Mouse (Mus musculus): ENCODE data around the gene Lmod3. TPM values are rescaled to one million over a fixed set of nuclear protein-coding genes. Genes with fewer than 3 reads are reported as not detected.

Lmod3 gene
- polyA plus RNA-seq, 1 experiment from 2014 or later = 2.4 TPM

- WGBS = 92% methylated on average over 1 of the region's 1 CpGs
- DNase-seq (ENCODE audit: low spot score) (no peak), ATAC-seq (ENCODE audit: insufficient read depth, low FRiP score, low TSS enrichment) (no peak)
- Histone ChIP-seq H3K9ac (ENCODE audit: low read length) (no peak overlapping the region), H3K4me3 (ENCODE audit: low read depth, low read length) (no peak overlapping the region), H3K4me1 (ENCODE audit: control insufficient read depth, insufficient read depth, low read length) (no peaks in the 10 kb centered on the region), H3K36me3 (ENCODE audit: control insufficient read depth, insufficient read depth, low read length) (no peaks in the 10 kb centered on the region), H3K27ac (ENCODE audit: low read depth, low read length) (no peak overlapping the region), H3K27me3 (ENCODE audit: control insufficient read depth, insufficient read depth, low read length) (no peaks in the 10 kb centered on the region), H3K4me2 (ENCODE audit: low read depth) (no peak overlapping the region), H3K9me3 (ENCODE audit: control insufficient read depth, low read length) (no peaks in the 10 kb centered on the region)
These were observed 5.9 kb upstream of the Lmod3 start for GRCm38 (mm10) chr6:97258489-97258888.

- no peak overlapping the region for H3K4me2 ChIP-seq (ENCODE audit: low read depth)
- ATAC-seq (ENCODE audit: insufficient read depth, low FRiP score, low TSS enrichment) = no peak
- H3K4me3 ChIP-seq (ENCODE audit: low read depth, low read length) = no peak overlapping the region
- no peak overlapping the region for H3K27ac ChIP-seq (ENCODE audit: low read depth, low read length)
- no peaks in the 10 kb centered on the region for H3K27me3 ChIP-seq (ENCODE audit: control insufficient read depth, insufficient read depth, low read length)
- H3K4me1 ChIP-seq (ENCODE audit: control insufficient read depth, insufficient read depth, low read length) = no peaks in the 10 kb centered on the region
- WGBS = 70% methylated on average over 5 of the region's 5 CpGs
- H3K9ac ChIP-seq (ENCODE audit: low read length) = no peak overlapping the region
- H3K36me3 ChIP-seq (ENCODE audit: control insufficient read depth, insufficient read depth, low read length) = no peaks in the 10 kb centered on the region
- H3K9me3 ChIP-seq (ENCODE audit: control insufficient read depth, low read length) = no peaks in the 10 kb centered on the region
- no peak for DNase-seq (ENCODE audit: low spot score)
These were observed 473 bp downstream of the Lmod3 start for GRCm38 (mm10) chr6:97252086-97252485.

- Histone ChIP-seq H3K27me3 (ENCODE audit: control insufficient read depth, insufficient read depth, low read length) (no peaks in the 10 kb centered on the region), H3K9ac (ENCODE audit: low read length) (no peak overlapping the region), H3K27ac (ENCODE audit: low read depth, low read length) (no peak overlapping the region), H3K4me3 (ENCODE audit: low read depth, low read length) (no peak overlapping the region), H3K9me3 (ENCODE audit: control insufficient read depth, low read length) (no peaks in the 10 kb centered on the region), H3K4me1 (ENCODE audit: control insufficient read depth, insufficient read depth, low read length) (no peaks in the 10 kb centered on the region), H3K36me3 (ENCODE audit: control insufficient read depth, insufficient read depth, low read length) (no peaks in the 10 kb centered on the region), H3K4me2 (ENCODE audit: low read depth) (no peak overlapping the region)
- DNase-seq (ENCODE audit: low spot score) = peak; percentile 44
- WGBS = 54% methylated on average over 6 of the region's 6 CpGs
- ATAC-seq (ENCODE audit: insufficient read depth, low FRiP score, low TSS enrichment) = no peak
These were observed 1.6 kb downstream of the Lmod3 start for GRCm38 (mm10) chr6:97250966-97251365.

- no peak overlapping the region for H3K27ac ChIP-seq (ENCODE audit: low read depth, low read length)
- H3K36me3 ChIP-seq (ENCODE audit: control insufficient read depth, insufficient read depth, low read length) = no peaks in the 10 kb centered on the region
- no peak overlapping the region for H3K4me3 ChIP-seq (ENCODE audit: low read depth, low read length)
- DNase-seq (ENCODE audit: low spot score) (no peak), ATAC-seq (ENCODE audit: insufficient read depth, low FRiP score, low TSS enrichment) (no peak)
- no peaks in the 10 kb centered on the region for H3K27me3 ChIP-seq (ENCODE audit: control insufficient read depth, insufficient read depth, low read length)
- H3K4me1 ChIP-seq (ENCODE audit: control insufficient read depth, insufficient read depth, low read length) = no peaks in the 10 kb centered on the region
- no peaks in the 10 kb centered on the region for H3K9me3 ChIP-seq (ENCODE audit: control insufficient read depth, low read length)
- H3K9ac ChIP-seq (ENCODE audit: low read length) = no peak overlapping the region
- H3K4me2 ChIP-seq (ENCODE audit: low read depth) = no peak overlapping the region
These were observed 7.4 kb downstream of the Lmod3 start for GRCm38 (mm10) chr6:97245200-97245599.

- no peak for DNase-seq (ENCODE audit: low spot score)
- no peak for ATAC-seq (ENCODE audit: insufficient read depth, low FRiP score, low TSS enrichment)
- 90% methylated on average over 4 of the region's 4 CpGs for WGBS
These were observed 10.0 kb downstream of the Lmod3 start for GRCm38 (mm10) chr6:97242522-97242921.

GRCm38 (mm10) chr6:97240092-97240491, 12.5 kb downstream of the Lmod3 start:
- Histone ChIP-seq H3K9ac (ENCODE audit: low read length) (no peak overlapping the region), H3K4me3 (ENCODE audit: low read depth, low read length) (no peak overlapping the region), H3K36me3 (ENCODE audit: control insufficient read depth, insufficient read depth, low read length) (no peaks in the 10 kb centered on the region), H3K4me2 (ENCODE audit: low read depth) (no peak overlapping the region), H3K27ac (ENCODE audit: low read depth, low read length) (no peak overlapping the region), H3K27me3 (ENCODE audit: control insufficient read depth, insufficient read depth, low read length) (no peaks in the 10 kb centered on the region), H3K4me1 (ENCODE audit: control insufficient read depth, insufficient read depth, low read length) (no peaks in the 10 kb centered on the region), H3K9me3 (ENCODE audit: control insufficient read depth, low read length) (no peaks in the 10 kb centered on the region)
- no peak for ATAC-seq (ENCODE audit: insufficient read depth, low FRiP score, low TSS enrichment)
- no peak for DNase-seq (ENCODE audit: low spot score)
- WGBS = 84% methylated on average over 5 of the region's 5 CpGs

More at GRCm38 (mm10) chr6:97242522-97242921, 10.0 kb downstream of the Lmod3 start:
- Histone ChIP-seq H3K27me3 (ENCODE audit: control insufficient read depth, insufficient read depth, low read length) (no peaks in the 10 kb centered on the region), H3K4me3 (ENCODE audit: low read depth, low read length) (no peak overlapping the region), H3K4me1 (ENCODE audit: control insufficient read depth, insufficient read depth, low read length) (no peaks in the 10 kb centered on the region), H3K9ac (ENCODE audit: low read length) (no peak overlapping the region), H3K36me3 (ENCODE audit: control insufficient read depth, insufficient read depth, low read length) (no peaks in the 10 kb centered on the region), H3K27ac (ENCODE audit: low read depth, low read length) (no peak overlapping the region), H3K4me2 (ENCODE audit: low read depth) (no peak overlapping the region), H3K9me3 (ENCODE audit: control insufficient read depth, low read length) (no peaks in the 10 kb centered on the region)

- Histone ChIP-seq H3K9me3 (ENCODE audit: control insufficient read depth, low read length) (no peaks in the 10 kb centered on the region), H3K36me3 (ENCODE audit: control insufficient read depth, insufficient read depth, low read length) (no peaks in the 10 kb centered on the region), H3K27ac (ENCODE audit: low read depth, low read length) (no peak overlapping the region), H3K4me1 (ENCODE audit: control insufficient read depth, insufficient read depth, low read length) (no peaks in the 10 kb centered on the region), H3K4me2 (ENCODE audit: low read depth) (no peak overlapping the region), H3K9ac (ENCODE audit: low read length) (no peak overlapping the region), H3K27me3 (ENCODE audit: control insufficient read depth, insufficient read depth, low read length) (no peaks in the 10 kb centered on the region), H3K4me3 (ENCODE audit: low read depth, low read length) (no peak overlapping the region)
- 91% methylated on average over 6 of the region's 6 CpGs for WGBS
- ATAC-seq (ENCODE audit: insufficient read depth, low FRiP score, low TSS enrichment) (no peak), DNase-seq (ENCODE audit: low spot score) (no peak)
These were observed 13.2 kb downstream of the Lmod3 start for GRCm38 (mm10) chr6:97239360-97239759.

- Histone ChIP-seq H3K4me3 (ENCODE audit: low read depth, low read length) (no peak overlapping the region), H3K27ac (ENCODE audit: low read depth, low read length) (no peak overlapping the region), H3K4me1 (ENCODE audit: control insufficient read depth, insufficient read depth, low read length) (no peaks in the 10 kb centered on the region), H3K9ac (ENCODE audit: low read length) (no peak overlapping the region), H3K27me3 (ENCODE audit: control insufficient read depth, insufficient read depth, low read length) (no peaks in the 10 kb centered on the region), H3K36me3 (ENCODE audit: control insufficient read depth, insufficient read depth, low read length) (no peaks in the 10 kb centered on the region), H3K4me2 (ENCODE audit: low read depth) (no peak overlapping the region), H3K9me3 (ENCODE audit: control insufficient read depth, low read length) (no peaks in the 10 kb centered on the region)
- no peak for DNase-seq (ENCODE audit: low spot score)
- WGBS = 92% methylated on average over 5 of the region's 5 CpGs
- ATAC-seq (ENCODE audit: insufficient read depth, low FRiP score, low TSS enrichment) = no peak
These were observed 16.5 kb downstream of the Lmod3 start for GRCm38 (mm10) chr6:97236088-97236487.

GRCm38 (mm10) chr6:97234911-97235668, 17.5 kb downstream of the Lmod3 start:
- no peak for DNase-seq (ENCODE audit: low spot score)
- Histone ChIP-seq H3K4me2 (ENCODE audit: low read depth) (no peak overlapping the region), H3K9me3 (ENCODE audit: control insufficient read depth, low read length) (no peaks in the 10 kb centered on the region), H3K27ac (ENCODE audit: low read depth, low read length) (0 out of 2 replicates have a peak overlapping the region, but pooled peaks have one; percentile 23), H3K9ac (ENCODE audit: low read length) (no peak overlapping the region), H3K27me3 (ENCODE audit: control insufficient read depth, insufficient read depth, low read length) (no peaks in the 10 kb centered on the region), H3K36me3 (ENCODE audit: control insufficient read depth, insufficient read depth, low read length) (no peaks in the 10 kb centered on the region), H3K4me3 (ENCODE audit: low read depth, low read length) (no peak overlapping the region), H3K4me1 (ENCODE audit: control insufficient read depth, insufficient read depth, low read length) (no peaks in the 10 kb centered on the region)
- no peak for ATAC-seq (ENCODE audit: insufficient read depth, low FRiP score, low TSS enrichment)
- 72% methylated on average over 7 of the region's 7 CpGs for WGBS
